Mouse (Mus musculus) retina, embryonic 14.5 days (tissue): ENCODE measurements at regions not wholly inside any gene's neighbourhood (a gene's known extent, or its start where the extent isn't known, plus 50 kb on each side); places are given as distances from the start of the nearest gene placed in this dataset.
"Not testable (repeated sequence)": the region's sequence is repeated elsewhere in the genome, so short reads cannot be mapped to it uniquely, and the experiment has no call there.

ENCODE experiments used
- DNase-seq: peaks from one replicate; pipeline ENCODE4 v3.0.0-alpha.2; 2015; ENCODE audit warnings: low spot score

GRCm38 (mm10) chrX:126693131-126693805 lies 122.4 kb downstream of the 4932411N23Rik start:
- peak; percentile 12 for DNase-seq

GRCm38 (mm10) chrX:126690828-126691227 lies 124.8 kb downstream of the 4932411N23Rik start:
- not testable (repeated sequence) for DNase-seq

- not testable (repeated sequence) for DNase-seq
These were observed 130.6 kb downstream of the 4932411N23Rik start for GRCm38 (mm10) chrX:126685020-126685419.

- no peak for DNase-seq
These were observed 159.9 kb downstream of the 4932411N23Rik start for GRCm38 (mm10) chrX:126655737-126656136.
